Mouse (Mus musculus): Measurements from ENCODE around the gene Tmem179b. TPM values are rescaled to one million over a fixed set of nuclear protein-coding genes. Genes with fewer than 3 reads are reported as not detected.

Tmem179b gene
- polyA plus RNA-seq, 1 experiment from 2014 or later, result 63.9 TPM

DNA sequence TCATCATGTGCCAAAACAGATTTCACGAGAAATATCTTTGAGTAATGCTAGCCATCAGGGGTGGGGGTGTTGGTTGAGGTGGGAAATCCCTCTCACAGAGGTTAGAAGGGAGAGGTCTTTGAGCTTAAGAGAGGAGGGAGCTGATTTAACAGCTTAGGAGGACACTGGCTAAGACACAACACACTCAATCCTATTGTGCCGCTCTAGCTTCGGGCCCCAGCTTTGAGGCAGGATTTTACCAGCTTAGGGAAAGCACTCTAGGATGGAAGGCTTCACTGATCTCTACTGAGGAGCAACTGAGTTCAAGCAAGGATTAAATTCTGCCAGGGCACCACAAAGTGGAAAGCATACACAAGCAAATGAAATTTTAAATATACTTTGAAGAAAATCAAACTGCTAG lies 42.7 kb upstream of the Tmem179b start:
- H3K4me2 ChIP-seq, result peak overlapping the region; percentile 0; the same call in 1 of the 2 replicates
- H3K36me3 ChIP-seq (ENCODE audit: control insufficient read depth, insufficient read depth, low read length), result peaks cover 9% of the 10 kb centered on the region
- ATAC-seq (replicated peaks; ENCODE audit: insufficient number of reproducible peaks, low FRiP score, low TSS enrichment), result no peak
- 79% methylated on average over 3 of the region's 3 CpGs for whole genome bisulfite sequencing (ENCODE audit: insufficient replicate concordance)
- H3K4me3 ChIP-seq (ENCODE audit: low read depth, low read length), result no peak overlapping the region
- no peak overlapping the region for H3K27ac ChIP-seq (ENCODE audit: low read depth, low read length)
- H3K27me3 ChIP-seq (ENCODE audit: control insufficient read depth, insufficient read depth, low read length), result no peaks in the 10 kb centered on the region
- H3K9ac ChIP-seq (ENCODE audit: low read depth, low read length), result peak overlapping the region; percentile 29
- H3K9me3 ChIP-seq (replicated peaks; ENCODE audit: control insufficient read depth, low read length), result no peaks in the 10 kb centered on the region
- H3K4me1 ChIP-seq (ENCODE audit: control insufficient read depth, insufficient read depth, low read length), result peaks cover 10% of the 10 kb centered on the region

DNA sequence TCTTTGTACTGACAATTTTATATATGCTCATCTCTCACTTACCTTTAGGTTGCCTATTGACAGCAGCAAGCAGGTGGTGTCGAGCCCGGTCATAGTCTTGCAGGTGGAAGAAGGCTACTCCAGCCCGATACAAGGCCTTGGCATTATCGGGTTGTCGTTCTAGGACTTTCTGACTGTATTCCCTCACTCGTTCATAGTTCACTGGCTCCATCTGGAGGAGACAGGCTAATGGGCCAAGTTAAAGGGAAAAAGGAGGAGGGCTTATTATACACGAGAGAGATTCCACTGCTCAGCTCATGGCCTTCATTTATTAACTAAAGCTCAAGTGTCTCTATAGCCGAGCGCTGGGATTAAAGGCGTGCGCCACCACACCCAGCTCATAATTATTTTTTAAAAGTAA lies 41.5 kb upstream of the Tmem179b start:
- WGBS (ENCODE audit: insufficient replicate concordance), result 85% methylated on average over 11 of the region's 11 CpGs
- H3K4me1 ChIP-seq (ENCODE audit: control insufficient read depth, insufficient read depth, low read length), result peaks cover 7% of the 10 kb centered on the region
- H3K27ac ChIP-seq (ENCODE audit: low read depth, low read length), result no peak overlapping the region
- peaks cover 9% of the 10 kb centered on the region for H3K36me3 ChIP-seq (ENCODE audit: control insufficient read depth, insufficient read depth, low read length)
- H3K27me3 ChIP-seq (ENCODE audit: control insufficient read depth, insufficient read depth, low read length), result no peaks in the 10 kb centered on the region
- no peak for ATAC-seq (replicated peaks; ENCODE audit: insufficient number of reproducible peaks, low FRiP score, low TSS enrichment)
- H3K4me2 ChIP-seq, result no peak overlapping the region
- no peak overlapping the region for H3K4me3 ChIP-seq (ENCODE audit: low read depth, low read length)
- H3K9me3 ChIP-seq (replicated peaks; ENCODE audit: control insufficient read depth, low read length), result no peaks in the 10 kb centered on the region
- H3K9ac ChIP-seq (ENCODE audit: low read depth, low read length), result no peak overlapping the region

- Histone ChIP-seq H3K9ac (ENCODE audit: low read depth, low read length) (no peak overlapping the region), H3K4me3 (ENCODE audit: low read depth, low read length) (no peak overlapping the region), H3K27ac (ENCODE audit: low read depth, low read length) (no peak overlapping the region), H3K9me3 (replicated peaks; ENCODE audit: control insufficient read depth, low read length) (no peaks in the 10 kb centered on the region), H3K4me1 (ENCODE audit: control insufficient read depth, insufficient read depth, low read length) (peaks cover 3% of the 10 kb centered on the region; the same call in 1 of the 2 replicates), H3K27me3 (ENCODE audit: control insufficient read depth, insufficient read depth, low read length) (no peaks in the 10 kb centered on the region), H3K4me2 (no peak overlapping the region), H3K36me3 (ENCODE audit: control insufficient read depth, insufficient read depth, low read length) (peaks cover 10% of the 10 kb centered on the region)
- 92% methylated on average over 5 of the region's 5 CpGs for WGBS (ENCODE audit: insufficient replicate concordance)
- ATAC-seq (replicated peaks; ENCODE audit: insufficient number of reproducible peaks, low FRiP score, low TSS enrichment), result no peak
Observed at GRCm38 (mm10) chr19:8806810-8807209, 32.5 kb upstream of the Tmem179b start.

DNA sequence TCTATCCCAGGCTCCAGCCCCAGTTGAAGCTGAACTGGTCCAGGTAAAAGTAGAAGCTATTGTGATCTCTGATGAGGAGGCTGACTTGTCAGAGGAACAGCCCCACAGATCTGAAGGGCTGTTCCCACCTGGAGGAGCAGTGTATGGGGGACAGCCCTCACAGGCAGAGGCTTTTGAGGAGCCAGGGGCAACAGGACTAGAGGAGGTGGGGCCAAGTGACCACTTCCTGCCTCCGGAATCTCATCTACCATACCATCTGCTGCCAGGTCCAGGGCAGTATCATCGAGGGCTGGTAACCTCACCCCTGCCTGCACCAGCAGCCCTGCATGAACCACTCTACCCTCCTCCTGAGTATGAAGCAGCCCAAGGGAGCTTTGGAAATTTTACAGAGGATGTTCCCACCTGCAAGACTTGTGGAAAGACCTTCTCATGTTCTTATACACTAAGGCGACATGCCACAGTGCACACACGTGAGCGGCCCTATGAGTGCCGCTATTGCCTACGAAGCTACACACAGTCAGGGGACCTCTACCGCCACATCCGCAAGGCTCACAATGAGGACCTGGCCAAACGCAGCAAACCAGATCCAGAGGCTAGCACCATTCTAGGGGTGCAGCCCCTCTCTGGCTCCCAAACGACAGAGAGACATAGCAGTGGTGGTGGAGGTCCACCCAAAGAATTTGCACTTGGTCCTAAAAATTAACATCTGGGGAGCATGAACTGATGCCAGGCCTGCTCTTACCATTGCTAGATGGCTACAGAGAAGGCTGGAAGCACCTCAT lies 29.8 kb upstream of the Tmem179b start:
- Histone ChIP-seq H3K27ac (ENCODE audit: low read depth, low read length) (no peak overlapping the region), H3K4me3 (ENCODE audit: low read depth, low read length) (no peak overlapping the region), H3K27me3 (ENCODE audit: control insufficient read depth, insufficient read depth, low read length) (no peaks in the 10 kb centered on the region), H3K4me1 (ENCODE audit: control insufficient read depth, insufficient read depth, low read length) (peaks cover 3% of the 10 kb centered on the region; the same call in 1 of the 2 replicates), H3K9me3 (replicated peaks; ENCODE audit: control insufficient read depth, low read length) (no peaks in the 10 kb centered on the region), H3K9ac (ENCODE audit: low read depth, low read length) (no peak overlapping the region), H3K4me2 (no peak overlapping the region), H3K36me3 (ENCODE audit: control insufficient read depth, insufficient read depth, low read length) (peaks cover 4% of the 10 kb centered on the region)
- no peak for ATAC-seq (replicated peaks; ENCODE audit: insufficient number of reproducible peaks, low FRiP score, low TSS enrichment)
- WGBS (ENCODE audit: insufficient replicate concordance), result 85% methylated on average over 11 of the region's 11 CpGs

DNA sequence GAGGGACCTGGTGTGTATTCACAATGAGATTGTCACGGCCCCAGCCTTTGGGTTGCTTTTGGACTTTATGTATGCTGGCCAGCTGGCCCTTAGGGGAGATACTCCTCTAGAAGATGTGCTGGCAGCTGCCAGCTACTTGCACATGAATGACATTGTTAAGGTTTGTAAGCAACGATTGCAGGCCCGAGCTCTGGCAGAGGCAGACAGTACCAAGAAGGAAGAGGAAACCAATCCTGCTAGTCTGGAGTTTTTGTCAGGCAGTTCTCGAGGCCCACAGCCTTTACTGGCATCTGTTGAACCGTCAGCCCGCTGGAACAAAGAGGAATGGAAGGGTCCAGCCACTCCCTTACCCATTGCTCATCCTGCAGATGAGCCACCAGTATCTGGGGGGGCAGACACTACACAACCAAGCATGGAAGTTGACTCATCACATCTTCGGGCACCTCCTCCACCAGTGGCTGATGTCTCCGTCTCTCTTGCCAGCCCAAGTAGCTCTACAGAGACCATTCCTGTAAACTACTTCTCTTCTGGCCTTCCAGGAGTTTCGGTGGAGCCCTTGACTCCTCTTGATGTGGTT lies 29.0 kb upstream of the Tmem179b start:
- peak overlapping the region; percentile 88 for H3K4me2 ChIP-seq
- no peaks in the 10 kb centered on the region for H3K27me3 ChIP-seq (ENCODE audit: control insufficient read depth, insufficient read depth, low read length)
- H3K27ac ChIP-seq (ENCODE audit: low read depth, low read length), result 0 out of 2 replicates have a peak overlapping the region, but pooled peaks have one; percentile 82
- H3K9ac ChIP-seq (ENCODE audit: low read depth, low read length), result no peak overlapping the region
- WGBS (ENCODE audit: insufficient replicate concordance), result 91% methylated on average over 9 of the region's 9 CpGs
- peaks cover 3% of the 10 kb centered on the region; the same call in 1 of the 2 replicates for H3K4me1 ChIP-seq (ENCODE audit: control insufficient read depth, insufficient read depth, low read length)
- H3K36me3 ChIP-seq (ENCODE audit: control insufficient read depth, insufficient read depth, low read length), result peaks cover 4% of the 10 kb centered on the region
- H3K4me3 ChIP-seq (ENCODE audit: low read depth, low read length), result peak overlapping the region; percentile 63
- ATAC-seq (replicated peaks; ENCODE audit: insufficient number of reproducible peaks, low FRiP score, low TSS enrichment), result no peak
- no peaks in the 10 kb centered on the region for H3K9me3 ChIP-seq (replicated peaks; ENCODE audit: control insufficient read depth, low read length)

DNA sequence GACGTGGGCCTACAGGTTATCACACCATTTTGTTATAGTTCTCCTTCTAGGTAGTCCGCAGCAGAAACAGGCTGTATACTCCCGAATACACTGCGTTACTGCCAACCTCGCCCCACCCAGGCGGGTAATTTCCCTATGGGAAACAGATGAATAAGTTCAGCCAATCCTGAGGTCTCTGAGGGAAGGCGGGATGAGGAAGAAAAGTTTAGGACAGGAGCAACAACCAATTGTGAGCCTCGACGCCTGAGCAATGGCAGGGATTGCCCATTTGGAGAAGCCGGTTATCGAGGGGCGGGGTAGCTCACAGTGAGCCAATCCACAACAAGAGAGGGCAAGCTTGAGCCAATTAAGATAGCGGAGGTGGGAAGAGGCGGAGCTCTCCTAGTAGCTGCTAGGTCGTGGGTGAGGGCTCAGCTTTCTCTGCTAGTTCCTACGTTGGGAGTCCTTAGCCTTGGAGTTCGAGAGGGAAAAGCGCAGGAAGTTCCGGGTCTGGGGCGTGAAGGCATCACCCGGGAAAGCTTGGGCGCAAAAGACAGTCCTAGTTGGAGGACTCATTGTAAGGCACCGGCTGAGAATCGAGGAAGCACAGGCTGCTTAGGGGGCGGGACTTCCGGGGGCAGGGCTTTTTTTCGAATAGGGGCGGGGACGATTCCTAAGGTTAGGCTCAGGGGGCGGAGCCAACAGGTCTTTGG lies 28.0 kb upstream of the Tmem179b start, which contains the start of gene Zbtb3:
Gene Zbtb3 (plus strand): TSS at position 426 of the 692 bp plus-strand sequence.
- peak within 1 kb of the TSS; percentile 69 for H3K9ac ChIP-seq (ENCODE audit: low read depth, low read length)

GRCm38 (mm10) chr19:8798947-8799315 lies 24.7 kb upstream of the Tmem179b start:
- Histone ChIP-seq H3K27ac (ENCODE audit: low read depth, low read length) (no peak overlapping the region), H3K36me3 (ENCODE audit: control insufficient read depth, insufficient read depth, low read length) (peaks cover 12% of the 10 kb centered on the region), H3K4me3 (ENCODE audit: low read depth, low read length) (peak overlapping the region; percentile 91), H3K9ac (ENCODE audit: low read depth, low read length) (peak overlapping the region; percentile 94; the same call in 1 of the 2 replicates), H3K4me1 (ENCODE audit: control insufficient read depth, insufficient read depth, low read length) (peaks cover 7% of the 10 kb centered on the region; the same call in 1 of the 2 replicates), H3K27me3 (ENCODE audit: control insufficient read depth, insufficient read depth, low read length) (no peaks in the 10 kb centered on the region), H3K4me2 (peak overlapping the region; percentile 77), H3K9me3 (replicated peaks; ENCODE audit: control insufficient read depth, low read length) (no peaks in the 10 kb centered on the region)
- no peak for ATAC-seq (replicated peaks; ENCODE audit: insufficient number of reproducible peaks, low FRiP score, low TSS enrichment)

More for the DNA sequence above, 28.0 kb upstream of the Tmem179b start, which contains the start of gene Zbtb3:
- peaks cover 7% of the 10 kb centered on the region; the same call in 1 of the 2 replicates for H3K4me1 ChIP-seq (ENCODE audit: control insufficient read depth, insufficient read depth, low read length)
- ATAC-seq (replicated peaks; ENCODE audit: insufficient number of reproducible peaks, low FRiP score, low TSS enrichment), result peak; percentile 94
- H3K27me3 ChIP-seq (ENCODE audit: control insufficient read depth, insufficient read depth, low read length), result no peaks in the 10 kb centered on the region
- under 1% methylated on average over 30 of the region's 30 CpGs for WGBS (ENCODE audit: insufficient replicate concordance)
- H3K27ac ChIP-seq (ENCODE audit: low read depth, low read length), result peak within 1 kb of the TSS; percentile 82
- H3K4me2 ChIP-seq, result peak within 1 kb of the TSS; percentile 88
- H3K4me3 ChIP-seq (ENCODE audit: low read depth, low read length), result peak within 1 kb of the TSS; percentile 63
- peaks cover 4% of the 10 kb centered on the region for H3K36me3 ChIP-seq (ENCODE audit: control insufficient read depth, insufficient read depth, low read length)
- H3K9me3 ChIP-seq (replicated peaks; ENCODE audit: control insufficient read depth, low read length), result no peaks in the 10 kb centered on the region

GRCm38 (mm10) chr19:8798264-8798946 lies 24.1 kb upstream of the Tmem179b start, which contains the start of gene Polr2g:
Gene Polr2g, minus strand, starts transcription at chr19:8798577.
- peak within 1 kb of the TSS; percentile 94 for H3K9ac ChIP-seq (ENCODE audit: low read depth, low read length)
- H3K4me1 ChIP-seq (ENCODE audit: control insufficient read depth, insufficient read depth, low read length), result peaks cover 7% of the 10 kb centered on the region; the same call in 1 of the 2 replicates
- WGBS (ENCODE audit: insufficient replicate concordance), result 2% methylated on average over 25 of the region's 25 CpGs
- peaks cover 17% of the 10 kb centered on the region for H3K36me3 ChIP-seq (ENCODE audit: control insufficient read depth, insufficient read depth, low read length)
- peak within 1 kb of the TSS; percentile 70 for H3K27ac ChIP-seq (ENCODE audit: low read depth, low read length)
- H3K4me2 ChIP-seq, result peak within 1 kb of the TSS; percentile 77
- H3K9me3 ChIP-seq (replicated peaks; ENCODE audit: control insufficient read depth, low read length), result no peaks in the 10 kb centered on the region
- ATAC-seq (replicated peaks; ENCODE audit: insufficient number of reproducible peaks, low FRiP score, low TSS enrichment), result peak; percentile 82
- no peaks in the 10 kb centered on the region for H3K27me3 ChIP-seq (ENCODE audit: control insufficient read depth, insufficient read depth, low read length)
- H3K4me3 ChIP-seq (ENCODE audit: low read depth, low read length), result peak within 1 kb of the TSS; percentile 91
